Mouse (Mus musculus): ENCODE measurements around the gene Gpx3.
"Not testable (repeated sequence)": the region's sequence is repeated elsewhere in the genome, so short reads cannot be mapped to it uniquely, and the experiment has no call there.

Gpx3 gene

DNA sequence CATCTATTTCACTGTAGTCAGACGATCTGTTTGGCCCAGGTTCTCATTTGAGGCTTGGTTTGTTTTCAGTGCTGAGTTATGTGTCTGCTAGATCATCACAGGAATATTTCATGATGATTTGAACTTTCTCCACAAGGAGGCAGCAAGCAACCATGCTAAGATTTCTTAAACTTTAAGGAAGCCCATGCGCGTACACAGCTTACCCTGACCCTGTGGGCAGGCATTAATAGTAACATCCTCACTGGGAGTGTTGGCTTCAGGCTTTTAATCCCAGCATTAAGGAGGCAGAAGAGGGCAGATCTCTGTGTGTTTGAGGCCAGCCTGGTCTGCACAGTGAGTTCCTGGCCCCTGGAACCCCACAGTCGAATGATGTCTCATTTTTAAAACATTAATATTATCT, 22.8 kb upstream of the Gpx3 start:
- in situ Hi-C loops (cut with MboI; ENCODE audit: low sequenced_read_pairs) = no loop called here

DNA sequence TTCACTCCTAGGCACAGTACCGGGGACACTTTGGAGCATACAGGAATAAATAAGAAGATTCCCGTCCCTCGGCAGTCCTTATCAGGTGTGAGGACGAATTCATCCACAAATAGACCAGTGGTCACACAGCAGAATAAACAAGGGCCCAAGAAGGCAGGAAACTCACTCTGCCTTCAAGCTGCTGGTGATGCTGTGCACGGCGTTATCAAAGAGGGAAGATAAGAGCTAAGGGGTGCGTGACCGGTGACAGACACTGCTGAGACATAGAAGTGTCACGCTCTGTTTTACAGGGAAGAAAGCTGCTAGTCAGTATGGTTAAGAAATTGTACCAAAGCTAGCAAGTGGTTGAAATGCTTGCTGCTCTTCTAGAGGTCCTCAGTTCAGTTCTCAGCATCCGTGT, 22.3 kb upstream of the Gpx3 start:
- in situ Hi-C loops (cut with MboI; ENCODE audit: low sequenced_read_pairs) = loop anchor here (10.0 kb wide), 1 partner anchor 105 kb away; no protein-coding TSS in a partner anchor

DNA sequence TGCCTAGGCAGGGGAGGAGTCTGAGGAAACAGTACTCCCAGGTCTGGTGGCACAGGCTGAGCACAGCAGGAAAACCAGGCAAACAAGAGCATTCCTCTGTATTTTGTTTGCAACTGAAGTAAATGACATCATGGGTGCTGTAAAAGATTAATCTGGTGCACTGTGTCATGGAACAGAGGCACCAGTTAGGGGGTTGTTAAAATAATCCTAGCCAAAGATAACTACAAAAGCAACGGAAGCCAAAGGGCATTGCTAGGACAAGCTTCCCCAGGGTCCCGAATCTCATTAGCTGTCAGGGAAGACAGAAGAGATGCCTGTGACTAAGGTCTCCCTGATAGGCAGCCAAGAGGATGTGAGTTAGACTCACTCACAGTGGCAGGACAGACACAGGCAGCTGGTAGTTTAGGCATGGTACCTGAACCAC, 21.2 kb upstream of the Gpx3 start:
- in situ Hi-C loops (cut with MboI; ENCODE audit: low sequenced_read_pairs) = loop anchor here (10.0 kb wide), 1 partner anchor 104 kb away; no protein-coding TSS in a partner anchor

DNA sequence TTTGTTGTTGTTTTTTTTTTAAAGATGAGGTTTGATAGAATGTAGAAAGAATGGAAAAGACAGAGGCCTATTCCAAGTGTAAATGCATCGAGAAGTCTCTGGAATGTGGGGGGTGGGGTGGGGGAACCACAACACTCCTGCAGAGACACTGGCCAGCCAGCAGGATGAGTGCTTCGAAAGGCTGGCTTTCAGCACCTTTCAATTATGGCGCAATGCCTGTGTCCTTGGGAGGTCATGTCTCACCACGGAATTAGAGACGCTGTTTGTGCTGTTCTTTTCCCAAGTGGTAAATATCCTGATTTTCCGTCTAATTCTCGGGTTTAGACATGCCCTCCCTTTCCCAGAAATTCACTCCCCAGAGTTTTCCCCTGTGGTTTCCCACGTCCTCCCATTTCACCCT, 19.6 kb upstream of the Gpx3 start:
- in situ Hi-C loops (cut with MboI; ENCODE audit: low sequenced_read_pairs) = loop anchor here (10.0 kb wide), 1 partner anchor 102 kb away; no protein-coding TSS in a partner anchor

DNA sequence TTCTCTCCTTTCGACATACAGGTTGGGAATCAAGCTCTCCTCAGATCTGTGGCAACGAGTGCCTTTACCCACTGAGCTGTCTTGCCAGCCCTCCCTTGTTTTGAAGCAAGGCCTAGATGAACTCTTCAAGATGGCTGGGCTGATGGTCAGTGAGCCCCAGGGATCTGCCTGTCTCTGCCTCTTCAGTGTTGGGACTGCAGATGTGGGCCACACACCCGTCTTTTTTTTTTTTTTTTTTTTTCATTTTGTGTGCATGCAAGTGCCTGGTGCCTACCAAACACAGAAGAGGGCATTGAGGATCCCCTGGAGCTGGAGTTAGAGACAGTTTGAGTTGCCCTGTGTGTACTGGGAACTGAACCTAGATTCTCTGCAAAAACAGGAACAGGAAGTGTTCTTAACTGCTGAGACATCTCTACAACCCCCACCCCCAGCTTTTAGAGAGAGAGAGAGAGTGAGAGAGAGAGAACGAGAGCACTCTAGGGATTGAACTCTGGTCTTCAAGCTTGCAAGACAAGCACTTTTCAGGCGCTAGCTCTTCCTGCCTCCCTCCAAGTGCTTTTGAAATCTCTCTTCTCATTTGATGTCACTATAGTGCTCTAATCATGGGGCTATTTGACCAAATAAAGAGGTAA, 17.9 kb upstream of the Gpx3 start:
- in situ Hi-C loops (cut with MboI; ENCODE audit: low sequenced_read_pairs) = loop anchor here (10.0 kb wide), 1 partner anchor 100 kb away; no protein-coding TSS in a partner anchor

DNA sequence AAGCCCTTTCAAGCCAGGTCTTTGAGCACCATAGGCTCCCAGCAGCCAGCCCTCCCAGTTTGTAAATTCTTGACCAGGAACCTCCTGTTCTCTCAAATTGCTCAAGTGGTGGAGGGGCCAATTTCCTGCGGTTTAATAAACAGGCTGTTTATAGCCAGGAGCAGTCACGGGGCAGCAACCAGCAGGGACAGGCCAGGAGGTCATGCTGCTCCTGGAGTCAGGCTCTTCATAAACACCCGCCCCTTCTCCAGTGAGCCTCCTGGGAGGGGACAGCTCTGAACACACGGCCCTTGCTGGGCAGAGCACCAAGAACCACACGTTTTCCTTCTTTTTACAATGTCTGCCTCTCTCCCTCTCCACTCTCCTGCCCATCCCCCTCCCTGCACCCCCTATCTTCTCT, 17.3 kb upstream of the Gpx3 start:
- in situ Hi-C loops (cut with MboI; ENCODE audit: low sequenced_read_pairs) = loop anchor here (10.0 kb wide), 1 partner anchor 100 kb away; no protein-coding TSS in a partner anchor

DNA sequence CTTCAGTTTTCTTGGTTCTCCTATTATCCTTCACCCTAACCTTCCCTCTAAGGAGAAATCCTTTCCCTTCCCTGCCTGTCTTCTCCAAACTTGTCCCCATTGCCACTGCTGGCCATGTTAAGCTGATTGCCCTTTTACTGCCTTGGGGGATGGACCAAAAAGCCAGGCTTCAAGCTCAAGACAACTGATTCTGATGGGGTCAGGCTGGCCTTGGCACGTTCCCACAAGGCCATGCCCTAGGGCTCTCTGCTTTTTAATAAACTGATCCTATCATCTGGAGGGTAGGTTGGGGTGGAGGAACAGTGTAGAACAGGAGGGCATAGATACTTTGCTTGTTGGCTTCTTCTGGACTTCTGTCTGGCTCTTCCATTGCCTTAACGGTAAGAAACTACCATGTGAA, 16.8 kb upstream of the Gpx3 start:
- in situ Hi-C loops (cut with MboI; ENCODE audit: low sequenced_read_pairs) = loop anchor here (10.0 kb wide), 1 partner anchor 99 kb away; no protein-coding TSS in a partner anchor

DNA sequence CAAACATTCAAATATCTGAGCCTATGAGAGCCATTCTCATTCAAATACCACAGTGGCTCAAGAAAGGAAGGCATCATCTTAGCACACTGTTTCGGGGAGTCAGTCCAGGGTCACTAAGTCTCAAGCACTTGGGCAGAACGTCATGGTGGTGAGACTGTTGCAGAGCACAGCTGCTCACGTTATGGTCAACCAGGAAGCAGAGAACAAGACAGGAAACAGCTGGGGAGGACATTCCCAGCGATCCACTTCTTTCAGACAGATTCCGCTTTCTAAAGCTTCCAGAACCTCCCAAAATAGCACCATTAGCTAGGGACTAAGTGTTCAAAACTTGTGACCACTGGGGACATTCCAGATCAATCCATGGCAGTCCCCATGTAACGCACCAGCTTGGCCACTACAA, 14.3 kb upstream of the Gpx3 start:
- in situ Hi-C loops (cut with MboI; ENCODE audit: low sequenced_read_pairs) = loop anchor here (10.0 kb wide), 1 partner anchor 97 kb away; no protein-coding TSS in a partner anchor

DNA sequence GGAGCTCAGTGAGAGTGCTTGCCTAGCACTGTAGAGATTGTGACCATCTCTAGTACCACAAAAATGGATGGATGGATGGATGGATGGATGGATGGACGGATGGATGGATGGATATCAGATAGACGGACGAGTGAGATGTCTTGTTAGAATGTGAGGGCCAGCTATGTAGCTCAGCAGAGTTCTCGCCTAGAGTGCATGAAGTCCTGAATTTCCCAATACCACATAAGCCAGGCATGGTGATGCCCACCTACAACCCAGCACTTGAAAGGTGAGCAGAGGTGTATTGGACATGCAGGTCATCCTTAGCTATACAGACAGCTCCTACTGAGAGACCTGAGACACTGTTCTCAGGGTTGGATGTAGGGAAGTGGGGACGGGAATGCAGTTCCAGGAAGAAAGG, 10.9 kb upstream of the Gpx3 start:
- in situ Hi-C loops (cut with MboI; ENCODE audit: low sequenced_read_pairs) = no loop called here

DNA sequence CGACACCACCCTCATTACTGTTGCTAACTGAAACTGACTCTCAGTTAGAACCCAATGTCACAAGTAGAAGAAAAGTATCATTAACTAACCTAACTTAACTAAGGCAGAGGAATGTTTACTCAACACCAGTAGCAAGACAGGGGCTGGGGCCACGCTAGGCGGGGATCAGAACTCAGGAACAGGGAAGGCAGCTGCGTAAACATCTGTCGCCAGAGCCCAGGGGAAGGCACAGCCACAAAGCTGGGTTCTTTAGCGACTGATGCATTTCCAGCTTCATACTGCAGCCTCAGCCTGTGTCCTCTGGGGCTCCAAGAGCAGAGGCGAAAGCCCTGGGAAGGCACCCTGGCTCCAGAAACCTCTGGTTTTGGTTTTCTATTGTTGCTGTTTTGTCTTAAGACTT, 10.2 kb upstream of the Gpx3 start:
- in situ Hi-C loops (cut with MboI; ENCODE audit: low sequenced_read_pairs) = no loop called here

DNA sequence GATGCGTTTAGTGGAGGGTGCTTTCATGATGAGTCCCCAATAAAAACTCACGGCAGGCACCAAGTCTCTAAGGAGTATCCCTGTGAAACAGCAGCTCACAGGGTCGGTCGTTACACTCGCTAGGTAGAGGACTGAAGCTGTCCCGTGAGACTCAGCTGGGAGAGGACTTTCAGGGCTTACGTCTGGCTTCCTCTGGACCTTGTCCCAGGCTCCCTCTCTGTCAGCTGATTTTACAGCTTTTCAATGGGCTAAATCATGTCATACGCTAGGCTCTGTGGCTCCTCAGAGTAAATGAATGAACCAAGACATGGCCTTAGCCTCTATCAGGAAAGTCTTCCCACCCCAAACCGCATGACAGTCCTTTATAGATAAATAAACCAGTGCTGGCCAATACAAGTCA, 7.7 kb upstream of the Gpx3 start:
- in situ Hi-C loops (cut with MboI; ENCODE audit: low sequenced_read_pairs) = no loop called here

DNA sequence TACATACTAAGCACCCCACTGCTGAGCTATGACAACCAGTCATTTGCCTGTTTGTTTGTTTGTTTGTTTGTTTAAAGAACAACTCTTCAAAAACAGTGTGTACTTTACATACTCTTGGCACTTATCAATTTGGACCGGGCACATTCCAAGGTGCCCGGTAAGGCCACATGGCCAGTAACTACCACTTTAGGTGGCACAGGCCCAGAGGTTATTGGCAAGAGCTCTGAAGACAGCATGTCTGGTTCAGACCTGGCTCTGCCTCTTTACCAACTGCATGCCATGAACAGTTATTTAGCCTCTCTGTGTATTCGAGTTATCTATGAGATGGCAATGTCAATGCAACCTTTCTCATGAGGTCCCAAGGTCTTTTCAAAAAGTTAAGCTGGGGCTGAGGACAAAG, 5.6 kb upstream of the Gpx3 start:
- in situ Hi-C loops (cut with MboI; ENCODE audit: low sequenced_read_pairs) = not testable (repeated sequence)

DNA sequence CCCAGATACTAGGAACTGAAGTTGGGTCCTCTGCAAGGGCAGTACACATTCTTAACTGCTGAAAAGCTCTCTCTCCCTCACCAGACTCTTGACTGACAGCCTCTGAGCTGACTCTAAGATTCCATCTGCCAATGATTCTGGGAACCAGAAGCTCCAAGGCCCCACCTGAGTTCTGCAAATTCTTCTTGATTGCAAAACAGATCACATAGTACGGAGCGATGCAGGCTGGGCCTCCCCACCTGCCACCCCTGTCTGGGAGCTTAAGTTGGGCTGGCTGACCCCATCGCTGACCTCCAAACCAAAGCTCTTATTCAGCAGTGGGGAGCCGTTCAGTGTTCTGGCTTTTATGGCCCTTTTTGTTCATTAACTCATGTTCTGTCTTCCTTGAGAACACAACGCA, 4.8 kb upstream of the Gpx3 start:
- in situ Hi-C loops (cut with MboI; ENCODE audit: low sequenced_read_pairs) = no loop called here

DNA sequence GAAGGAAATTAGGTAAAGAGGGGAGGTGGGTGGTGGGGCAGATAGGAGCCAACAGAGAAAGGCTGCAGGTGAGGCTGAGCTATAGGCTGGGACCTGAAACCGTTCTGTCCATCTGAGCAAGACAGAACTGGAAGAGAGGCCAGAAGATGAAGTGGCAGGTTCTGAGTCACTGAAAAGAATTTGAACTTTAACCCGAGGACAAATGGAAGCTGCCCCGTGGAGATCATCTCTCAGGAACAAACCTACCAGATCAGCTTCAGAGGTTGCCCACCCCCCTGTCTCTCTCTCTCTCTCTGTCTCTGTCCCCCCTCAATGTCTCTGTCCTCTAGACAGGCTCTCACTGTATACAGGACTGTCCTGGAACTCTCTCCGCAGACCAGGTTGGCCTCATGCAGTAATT, 2.6 kb upstream of the Gpx3 start:
- in situ Hi-C loops (cut with MboI; ENCODE audit: low sequenced_read_pairs) = no loop called here

DNA sequence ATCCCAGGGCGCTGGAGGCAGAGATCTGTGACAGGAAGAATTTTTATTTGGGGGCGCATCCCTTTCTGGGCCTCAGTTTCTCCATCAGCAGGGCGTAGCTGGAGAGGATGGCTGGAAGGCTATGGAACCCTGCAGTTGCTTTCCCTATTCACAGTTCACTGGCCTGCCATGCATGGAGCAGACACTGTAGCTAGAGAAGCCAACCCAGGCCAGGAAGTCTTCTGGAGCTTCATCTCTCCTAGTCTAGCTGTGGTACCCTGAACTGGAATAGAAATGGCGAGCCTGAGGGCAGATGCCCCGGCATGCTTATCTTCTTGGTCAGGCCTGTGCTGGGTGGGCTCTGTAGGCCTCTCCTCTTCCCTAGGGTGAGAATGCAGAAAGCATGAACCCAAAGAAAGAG, 1.1 kb downstream of the Gpx3 start:
- in situ Hi-C loops (cut with MboI; ENCODE audit: low sequenced_read_pairs) = no loop called here

DNA sequence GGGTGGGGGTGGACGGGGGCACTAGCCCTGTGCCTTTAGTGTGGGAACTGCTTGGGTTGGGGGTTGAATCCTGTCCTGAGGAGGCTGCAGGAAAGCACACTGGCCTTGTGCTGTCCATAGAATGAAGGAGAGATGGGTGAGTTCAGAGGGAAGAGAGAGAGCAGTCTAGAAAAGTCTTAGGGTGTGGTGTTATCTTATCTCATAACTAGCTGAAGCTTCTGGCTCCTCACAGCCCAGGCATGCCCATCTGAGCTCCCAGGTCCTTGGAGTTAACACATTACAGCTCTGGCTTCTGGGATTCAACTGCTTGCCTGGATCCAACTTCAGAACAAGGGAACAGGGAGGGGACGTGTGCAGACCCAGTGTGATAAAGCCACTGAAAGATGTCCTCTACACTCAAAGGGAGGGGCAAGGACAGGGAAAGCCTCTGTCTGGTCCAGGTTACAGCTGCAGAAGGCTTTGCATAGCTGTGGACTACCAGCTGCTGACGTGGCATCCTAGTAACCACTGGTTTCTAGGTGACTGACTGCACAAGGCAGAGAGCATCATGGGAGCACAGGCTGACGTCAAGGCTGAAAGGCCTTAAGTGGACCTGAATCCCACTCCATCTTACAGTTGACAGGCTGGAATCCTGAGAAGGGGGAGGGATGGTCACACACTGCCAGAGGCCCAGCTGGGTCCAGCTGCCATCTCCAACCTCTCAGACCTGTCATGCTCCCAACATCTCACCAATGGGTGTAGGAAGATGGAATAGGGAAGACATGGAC, 1.9 kb downstream of the Gpx3 start:
- in situ Hi-C loops (cut with MboI; ENCODE audit: low sequenced_read_pairs) = no loop called here

DNA sequence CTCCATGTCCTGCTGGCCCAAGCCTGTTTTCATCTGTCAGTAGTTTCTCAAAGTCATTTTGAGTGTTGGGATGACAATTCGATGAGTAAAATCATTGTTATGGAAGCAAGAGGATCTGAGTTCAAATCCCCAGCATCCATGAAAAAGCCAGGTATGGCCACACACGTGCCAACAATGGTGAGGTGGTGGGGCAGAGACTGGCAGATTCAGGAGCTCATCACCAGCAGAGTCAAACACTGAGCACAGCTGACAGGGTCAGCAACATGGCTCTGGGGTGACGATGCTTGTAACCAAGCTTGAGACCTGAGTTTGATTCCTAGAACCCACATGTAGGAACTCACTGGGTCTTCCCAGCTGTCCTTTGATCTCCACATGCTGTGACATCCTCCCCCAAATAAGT, 2.8 kb downstream of the Gpx3 start:
- in situ Hi-C loops (cut with MboI; ENCODE audit: low sequenced_read_pairs) = no loop called here

DNA sequence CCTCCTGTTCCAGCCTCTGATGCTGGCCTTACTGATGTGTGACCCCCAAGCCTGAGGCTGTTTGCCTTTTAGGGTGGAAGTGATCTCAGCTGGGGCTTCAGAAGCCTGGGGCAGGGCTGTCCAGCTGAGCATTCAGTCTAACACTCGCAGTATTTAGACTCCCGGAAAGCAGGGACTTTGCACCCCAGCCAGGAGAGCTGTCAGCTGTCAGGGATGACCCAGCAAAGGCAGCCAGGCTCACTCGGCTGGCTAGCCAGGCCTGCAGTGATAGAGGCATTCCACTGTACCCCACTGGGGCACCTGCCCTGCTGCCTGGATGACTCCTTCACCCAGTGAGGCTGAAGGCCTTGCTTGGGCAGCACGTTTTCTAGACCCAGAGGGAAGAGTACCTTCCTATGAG, 3.7 kb downstream of the Gpx3 start:
- in situ Hi-C loops (cut with MboI; ENCODE audit: low sequenced_read_pairs) = no loop called here

DNA sequence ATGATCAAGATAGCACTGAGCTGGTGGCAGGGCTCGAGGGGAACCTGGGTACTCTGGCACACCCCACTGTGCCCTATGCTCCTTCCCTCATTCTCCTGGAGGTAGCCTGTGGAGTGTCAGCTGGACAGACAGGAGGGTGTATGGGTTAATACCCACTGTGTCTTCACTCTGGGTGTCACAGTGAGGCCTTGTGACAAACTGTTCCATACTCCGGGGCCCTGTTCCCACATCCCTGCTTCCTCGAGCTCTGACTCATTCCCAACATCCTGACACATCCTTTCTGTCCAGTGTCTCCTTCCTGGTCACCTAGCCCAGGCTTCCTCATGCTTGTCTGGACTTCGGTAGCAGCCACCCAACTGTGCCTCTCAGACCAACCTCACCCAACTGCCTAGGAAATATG, 4.2 kb downstream of the Gpx3 start:
- in situ Hi-C loops (cut with MboI; ENCODE audit: low sequenced_read_pairs) = no loop called here

DNA sequence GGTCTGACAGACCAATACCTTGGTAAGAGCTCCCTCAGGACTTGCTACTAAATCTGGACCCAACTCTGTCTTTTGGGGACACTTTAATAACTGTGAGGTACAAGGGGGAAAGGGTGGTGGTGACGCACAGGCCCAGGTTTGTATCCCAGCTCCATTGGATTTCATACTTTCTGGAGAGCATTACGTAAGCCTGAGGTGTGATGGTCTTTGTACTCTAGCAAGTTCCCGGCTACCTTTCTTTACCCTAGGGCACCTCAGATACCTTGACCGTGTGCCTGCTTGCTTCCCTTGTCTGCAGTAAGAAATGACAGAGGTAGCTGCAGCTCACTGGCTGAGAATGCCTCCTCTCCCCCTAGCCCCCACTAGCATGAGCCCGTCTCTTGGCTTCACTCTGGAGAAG, 5.0 kb downstream of the Gpx3 start:
- in situ Hi-C loops (cut with MboI; ENCODE audit: low sequenced_read_pairs) = no loop called here

DNA sequence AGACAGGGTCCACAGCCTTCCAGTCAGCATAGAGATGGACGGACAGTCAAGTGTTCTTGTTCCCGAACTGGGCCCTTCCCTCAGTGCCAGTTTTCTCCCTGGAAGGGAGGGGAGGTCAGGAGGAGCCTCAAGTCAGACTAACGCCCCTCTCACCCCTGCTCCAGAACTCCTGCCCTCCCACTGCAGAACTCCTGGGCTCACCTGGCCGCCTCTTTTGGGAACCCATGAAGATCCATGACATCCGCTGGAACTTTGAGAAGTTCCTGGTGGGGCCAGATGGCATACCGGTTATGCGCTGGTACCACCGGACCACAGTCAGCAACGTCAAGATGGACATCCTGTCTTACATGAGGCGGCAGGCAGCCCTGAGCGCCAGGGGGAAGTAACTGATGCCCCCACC, 7.0 kb downstream of the Gpx3 start:
- in situ Hi-C loops (cut with MboI; ENCODE audit: low sequenced_read_pairs) = no loop called here

DNA sequence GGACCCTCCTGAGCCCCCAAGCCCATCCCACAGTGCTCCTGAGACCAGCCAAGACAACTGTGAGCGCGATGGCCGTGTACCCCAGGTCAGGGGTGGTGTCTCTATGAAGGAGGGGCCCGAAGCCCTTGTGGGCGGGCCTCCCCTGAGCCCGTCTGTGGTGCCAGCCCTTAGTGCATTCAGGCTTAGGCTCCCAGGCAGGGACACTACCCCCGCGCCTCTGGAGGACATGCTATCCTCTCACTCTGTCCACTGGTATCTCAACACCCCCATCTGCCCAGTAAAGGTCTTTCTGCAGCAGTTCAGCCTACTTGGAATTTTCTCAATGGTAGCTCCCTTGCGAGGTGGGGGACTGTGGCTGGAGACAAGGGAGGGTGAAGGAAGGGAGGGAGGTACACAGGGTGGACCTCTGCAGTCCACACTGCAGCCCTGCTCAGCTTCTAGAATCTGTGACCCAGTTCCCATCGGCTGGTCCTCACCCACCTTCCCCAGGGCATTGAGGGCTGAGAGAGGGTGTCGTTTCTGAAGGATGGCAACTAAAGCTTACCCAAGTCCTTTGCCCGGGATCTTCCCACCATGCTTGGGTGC, 7.9 kb downstream of the Gpx3 start:
- in situ Hi-C loops (cut with MboI; ENCODE audit: low sequenced_read_pairs) = no loop called here

All from CH12F3 (cell line).